Mouse (Mus musculus) E14TG2a.4 (cell line): Measurements from ENCODE around the gene Nek7.

Experiments used
- H3K27me3 ChIP-seq: 2 replicates; pipeline ENCODE4 v1.6.1; 2014; ENCODE audit warnings: low read length, control low read depth; ENCODE audit not compliant: insufficient read depth
- H3K36me3 ChIP-seq: 2 replicates; pipeline ENCODE4 v1.6.1; 2014; ENCODE audit warnings: low read length, control low read depth; ENCODE audit not compliant: insufficient read depth
- H3K4me1 ChIP-seq: replicated peaks from 2 replicates; pipeline ENCODE4 v1.6.1; 2014; ENCODE audit warnings: low read depth, low read length, control low read depth
- H3K4me3 ChIP-seq: replicated peaks from 2 replicates; pipeline ENCODE4 v1.5.1; 2014; ENCODE audit warnings: mild to moderate bottlenecking, low read length
- H3K9me3 ChIP-seq: 2 replicates; pipeline ENCODE4 v1.6.1; 2014; ENCODE audit warnings: low read length, control low read depth
- CTCF ChIP-seq: conservative IDR thresholded peaks from 2 replicates; pipeline ENCODE4 v1.5.1; 2014; ENCODE audit warnings: low read length
- NANOG ChIP-seq: IDR thresholded peaks from 2 replicates; pipeline ENCODE4 v1.6.1; 2014; ENCODE audit warnings: borderline replicate concordance, low read length, mixed read lengths
- POU5F1 ChIP-seq: IDR thresholded peaks from 2 replicates; pipeline ENCODE4 v1.6.1; 2014; ENCODE audit warnings: low read length, borderline replicate concordance

The Nek7 gene

DNA sequence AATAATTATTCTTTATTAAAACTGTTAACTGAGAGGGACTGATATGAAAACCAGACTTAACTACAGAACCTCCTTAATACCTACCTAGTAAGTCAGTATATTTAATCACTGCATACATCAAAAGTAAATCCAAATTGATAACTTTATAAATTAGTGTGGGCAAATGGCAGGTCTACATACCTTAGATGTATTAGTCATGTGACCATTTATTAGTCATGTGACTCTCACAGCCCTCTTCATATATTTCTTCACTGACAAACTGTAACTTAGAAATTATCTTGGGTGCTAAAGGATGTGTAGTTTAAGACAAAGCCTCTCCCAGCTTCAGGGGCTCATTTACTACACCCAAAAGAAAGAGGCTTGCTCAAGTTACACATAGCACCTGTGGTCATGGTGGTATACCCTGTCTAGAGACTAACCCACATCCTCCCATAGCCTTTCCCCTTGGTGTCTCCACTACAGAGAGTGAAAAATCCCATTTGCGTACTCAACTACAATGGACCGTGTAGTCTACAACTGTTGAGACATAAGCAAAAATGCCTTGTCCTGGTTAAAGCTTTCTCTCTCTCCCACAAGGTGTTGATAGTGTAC is 35.4 kb downstream of the Nek7 start:
- no peaks in the 10 kb centered on the region for H3K4me1 ChIP-seq
- no peaks in the 10 kb centered on the region for H3K27me3 ChIP-seq
- no peaks in the 10 kb centered on the region for H3K9me3 ChIP-seq
- no peaks in the 10 kb centered on the region for H3K36me3 ChIP-seq
- no peak overlapping the region for H3K4me3 ChIP-seq
- TF ChIP-seq POU5F1, result no peak
- no peak for TF ChIP-seq NANOG
- TF ChIP-seq CTCF, result no peak

DNA sequence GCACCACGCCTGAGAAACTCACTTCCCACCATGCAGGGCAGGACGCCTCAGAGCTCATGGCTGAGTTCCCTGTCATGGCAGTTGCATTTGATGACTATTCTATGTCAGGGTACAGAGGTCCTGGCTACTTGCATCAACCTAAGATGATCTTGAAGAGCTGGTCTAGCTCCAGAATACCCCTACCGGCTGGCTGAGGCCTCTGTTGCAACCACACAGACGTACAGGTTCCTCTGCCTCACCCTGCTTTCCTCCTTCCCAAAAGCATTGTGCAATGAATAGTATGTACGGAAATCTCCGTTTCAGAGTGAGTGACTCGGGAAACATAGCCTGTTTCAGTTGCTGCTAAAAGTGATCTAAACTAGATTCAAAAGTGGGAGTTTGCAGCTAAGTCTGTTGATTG is 37.7 kb downstream of the Nek7 start:
- no peaks in the 10 kb centered on the region for H3K36me3 ChIP-seq
- no peaks in the 10 kb centered on the region for H3K4me1 ChIP-seq
- H3K9me3 ChIP-seq, result no peaks in the 10 kb centered on the region
- no peak for TF ChIP-seq NANOG
- no peak for TF ChIP-seq POU5F1
- no peak for TF ChIP-seq CTCF
- H3K27me3 ChIP-seq, result no peaks in the 10 kb centered on the region
- no peak overlapping the region for H3K4me3 ChIP-seq

DNA sequence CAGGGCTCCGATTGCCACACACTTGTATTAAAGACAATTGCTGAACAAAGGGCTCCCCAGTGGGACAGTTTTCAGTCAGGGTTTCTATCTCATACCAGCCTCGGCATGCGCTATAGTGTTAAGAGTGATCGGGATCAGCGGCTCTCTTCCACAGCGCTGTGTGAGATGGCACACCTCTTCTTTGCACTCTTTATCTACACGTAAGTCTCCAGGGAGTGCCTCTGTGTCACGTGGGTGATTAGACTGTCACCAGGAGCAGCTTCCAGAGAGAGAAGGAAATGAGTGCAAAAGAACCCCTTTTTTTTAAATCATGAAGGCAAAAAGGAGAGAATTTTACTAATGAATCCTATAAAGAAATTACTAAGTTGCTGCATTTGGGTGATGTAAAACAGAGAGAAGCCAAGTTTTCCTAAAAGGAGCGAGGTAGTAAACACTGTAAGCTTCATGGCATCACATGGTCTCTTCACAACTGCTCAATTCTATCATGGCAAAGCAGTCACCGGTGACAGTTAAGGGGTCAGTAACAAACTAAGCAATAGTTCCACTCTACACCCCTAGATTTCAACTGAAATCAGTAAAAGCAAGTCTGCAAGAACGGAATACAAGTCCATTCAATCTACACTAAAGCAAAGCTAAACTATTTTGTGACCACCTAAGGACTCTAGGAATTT is 40.0 kb downstream of the Nek7 start:
- Histone ChIP-seq H3K36me3 (no peaks in the 10 kb centered on the region), H3K27me3 (no peaks in the 10 kb centered on the region), H3K4me1 (no peaks in the 10 kb centered on the region), H3K9me3 (no peaks in the 10 kb centered on the region), H3K4me3 (no peak overlapping the region)
- TF ChIP-seq NANOG (no peak), POU5F1 (no peak), CTCF (no peak)

DNA sequence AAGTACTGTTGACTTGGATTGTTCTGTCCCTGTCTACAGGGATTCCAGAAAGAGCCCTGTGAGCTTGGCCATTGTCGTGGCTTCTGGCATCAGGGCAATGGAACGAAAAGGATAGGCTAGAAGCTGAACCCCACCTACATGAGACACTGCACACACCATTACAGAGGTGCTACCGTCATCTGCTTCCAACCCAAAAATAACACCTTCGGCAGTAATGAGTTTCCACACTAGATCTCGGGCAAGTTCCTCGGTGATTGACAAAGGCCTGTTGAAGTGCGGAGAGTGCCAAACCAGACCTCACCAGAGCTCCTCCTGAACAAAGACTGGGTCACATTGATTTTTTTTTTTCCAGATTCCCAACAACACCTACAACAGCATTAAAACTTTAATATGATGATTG is 40.7 kb downstream of the Nek7 start:
- no peak for TF ChIP-seq POU5F1
- Histone ChIP-seq H3K9me3 (no peaks in the 10 kb centered on the region), H3K4me3 (no peak overlapping the region), H3K36me3 (no peaks in the 10 kb centered on the region), H3K27me3 (no peaks in the 10 kb centered on the region), H3K4me1 (no peaks in the 10 kb centered on the region)

DNA sequence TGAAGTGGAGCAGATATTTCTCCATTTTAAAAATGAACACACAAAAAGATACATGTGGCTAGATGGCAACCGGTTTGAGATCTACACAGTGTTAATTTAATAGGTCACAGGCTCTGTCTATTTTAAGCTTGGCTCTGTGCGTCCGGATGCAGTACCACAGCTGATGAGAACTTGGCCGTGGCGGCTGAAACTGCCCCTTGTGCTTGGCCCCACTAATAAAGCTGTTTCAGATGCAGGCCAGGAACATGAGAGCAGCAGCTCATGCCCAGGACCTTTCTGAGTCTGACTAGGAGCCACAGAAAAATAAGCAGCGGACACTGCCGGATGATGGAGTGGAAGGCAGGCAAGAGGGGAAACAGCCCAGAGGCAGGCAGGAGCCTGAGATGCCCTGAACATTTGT is 43.1 kb downstream of the Nek7 start:
- TF ChIP-seq CTCF (no peak), NANOG (no peak), POU5F1 (no peak)
- Histone ChIP-seq H3K4me3 (no peak overlapping the region), H3K36me3 (0 out of 2 replicates have a peak, but pooled peaks cover 3% of the 10 kb centered on the region), H3K9me3 (no peaks in the 10 kb centered on the region), H3K27me3 (no peaks in the 10 kb centered on the region), H3K4me1 (peaks cover 4% of the 10 kb centered on the region)

DNA sequence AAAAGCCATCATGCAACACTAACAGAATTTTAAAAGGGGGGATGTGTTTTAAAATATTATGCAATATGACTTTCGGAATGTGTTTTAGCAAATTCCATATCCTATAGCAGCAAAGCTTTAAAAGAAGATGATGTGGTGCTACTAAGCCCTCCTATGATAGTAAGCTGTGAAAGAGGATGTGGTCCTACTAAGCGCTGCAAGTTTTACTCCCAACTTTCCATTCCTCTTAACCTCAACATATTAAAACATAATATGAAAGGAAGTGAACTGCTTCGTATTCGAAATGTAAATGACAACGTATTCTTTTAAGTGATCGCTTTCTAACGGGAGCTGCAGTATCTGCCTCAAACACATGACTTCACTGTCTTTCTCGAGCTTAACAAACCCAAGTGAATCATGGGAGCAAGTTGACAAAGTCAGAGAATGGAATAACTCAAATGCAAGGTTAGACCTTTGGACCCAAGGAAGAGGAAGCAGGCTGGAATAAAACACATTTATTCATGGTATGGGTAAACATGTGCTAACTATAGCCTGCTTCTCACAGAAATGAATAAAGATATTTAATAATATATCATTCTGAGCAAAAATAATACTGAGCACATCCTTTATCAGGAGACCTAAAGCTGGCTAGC is 43.8 kb downstream of the Nek7 start:
- H3K27me3 ChIP-seq, result no peaks in the 10 kb centered on the region
- peaks cover 9% of the 10 kb centered on the region for H3K4me1 ChIP-seq
- H3K36me3 ChIP-seq, result 0 out of 2 replicates have a peak, but pooled peaks cover 3% of the 10 kb centered on the region
- TF ChIP-seq NANOG (no peak), CTCF (no peak), POU5F1 (no peak)
- H3K4me3 ChIP-seq, result no peak overlapping the region
- no peaks in the 10 kb centered on the region for H3K9me3 ChIP-seq

DNA sequence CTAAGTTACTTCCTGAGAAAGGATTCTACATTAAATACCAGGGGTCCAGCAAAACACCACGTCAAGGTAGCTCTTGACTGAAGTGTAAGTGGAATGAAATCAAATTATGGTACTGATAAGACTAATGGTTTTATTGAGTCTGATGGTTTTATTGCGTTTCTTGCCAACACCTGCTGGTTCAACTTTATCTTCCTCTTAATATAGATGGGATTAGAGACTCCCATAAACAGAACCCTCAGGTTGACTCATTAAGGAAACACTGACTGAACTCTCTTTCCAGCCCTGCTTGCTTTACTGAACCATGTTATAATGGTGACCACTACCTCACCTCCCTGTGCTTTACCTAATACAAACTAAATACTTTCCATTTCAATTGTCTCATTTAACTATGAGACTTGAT is 44.3 kb downstream of the Nek7 start:
- Histone ChIP-seq H3K4me1 (peaks cover 9% of the 10 kb centered on the region), H3K4me3 (no peak overlapping the region), H3K9me3 (no peaks in the 10 kb centered on the region), H3K36me3 (0 out of 2 replicates have a peak, but pooled peaks cover 3% of the 10 kb centered on the region), H3K27me3 (no peaks in the 10 kb centered on the region)
- TF ChIP-seq POU5F1 (no peak), NANOG (no peak), CTCF (no peak)

DNA sequence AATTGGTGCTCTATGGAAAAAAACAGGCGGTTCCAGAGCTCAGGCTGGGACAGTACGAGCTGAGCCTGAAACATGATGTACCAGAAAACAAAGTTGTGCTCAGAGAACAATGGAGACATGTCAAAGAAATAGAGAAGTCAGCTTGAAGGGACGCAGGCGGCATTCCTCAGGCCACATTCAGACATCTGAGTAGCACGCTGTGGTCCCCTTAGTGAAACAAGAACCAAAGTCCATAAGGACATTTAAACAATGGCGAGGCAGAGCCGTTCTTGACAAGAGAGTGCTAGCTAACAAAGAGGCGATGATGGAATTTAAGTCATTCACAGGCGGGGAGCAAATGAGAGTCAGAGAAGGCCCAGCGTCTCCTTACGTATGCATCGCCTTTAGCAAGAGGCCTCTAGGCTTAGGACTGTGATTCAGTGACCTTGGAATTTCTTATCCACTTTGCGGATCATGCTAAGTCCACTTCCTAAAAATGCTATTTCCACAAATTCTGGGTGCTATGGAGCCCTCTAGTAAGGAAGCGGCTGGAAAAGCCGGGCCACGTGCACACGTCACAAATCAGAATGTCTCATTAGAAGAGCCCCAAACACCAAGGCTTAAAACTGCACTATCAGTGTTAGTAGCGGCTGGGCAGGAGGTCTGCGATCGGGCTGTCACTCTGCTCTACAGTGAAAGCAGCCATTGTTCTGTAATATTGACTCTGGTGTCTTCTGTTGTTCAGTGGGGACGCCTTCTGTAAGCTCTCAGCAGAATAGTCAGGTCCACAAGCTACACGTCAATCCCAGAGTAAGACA is 48.2 kb downstream of the Nek7 start:
- H3K4me1 ChIP-seq, result peaks cover 9% of the 10 kb centered on the region
- TF ChIP-seq NANOG (no peak), POU5F1 (no peak), CTCF (no peak)
- H3K36me3 ChIP-seq, result 0 out of 2 replicates have a peak, but pooled peaks cover 3% of the 10 kb centered on the region
- no peaks in the 10 kb centered on the region for H3K9me3 ChIP-seq
- no peak overlapping the region for H3K4me3 ChIP-seq
- H3K27me3 ChIP-seq, result no peaks in the 10 kb centered on the region
